Mouse (Mus musculus) gonadal fat pad, adult 2 months (tissue): ENCODE data around the gene Map3k15. TPM values are rescaled to one million over a fixed set of nuclear protein-coding genes. Genes with fewer than 3 reads are reported as not detected.

ENCODE experiments used
- DNase-seq: peaks from one replicate; pipeline ENCODE4 v3.0.0-alpha.2; 2012; ENCODE audit warnings: low read depth
- polyA plus RNA-seq: library from polyadenylated mRNA; depleted of rRNA; stranded (reverse); fragments of >200 nt; gene quantifications from 2 replicates; pipeline ENCODE4 v1.2.3, GENCODE M21; 2012; rRNA removed

The Map3k15 gene
- polyA plus RNA-seq: 0.65 and 1.00 TPM in 2 replicates

GRCm38 (mm10) chrX:159988002-159988960, at the start of gene Map3k15:
Gene Map3k15, plus strand, starts transcription at chrX:159988433.
- DNase-seq: no peak

- DNase-seq: no peak
These were observed 45.7 kb upstream of the Map3k15 start for GRCm38 (mm10) chrX:159942569-159942968.

- no peak for DNase-seq
These were observed 44.6 kb upstream of the Map3k15 start for GRCm38 (mm10) chrX:159943586-159943985.

- DNase-seq: no peak
These were observed 34.4 kb upstream of the Map3k15 start for GRCm38 (mm10) chrX:159953546-159954429.

GRCm38 (mm10) chrX:159954430-159954779, 33.8 kb upstream of the Map3k15 start:
- no peak for DNase-seq

GRCm38 (mm10) chrX:159955433-159955832, 32.8 kb upstream of the Map3k15 start:
- DNase-seq: no peak

- no peak for DNase-seq
These were observed 26.8 kb upstream of the Map3k15 start for GRCm38 (mm10) chrX:159961385-159961784.

- DNase-seq: no peak
These were observed 25.0 kb upstream of the Map3k15 start for GRCm38 (mm10) chrX:159963273-159963672.

- DNase-seq: no peak
These were observed 24.3 kb upstream of the Map3k15 start for GRCm38 (mm10) chrX:159963925-159964324.

- DNase-seq: no peak
These were observed 19.2 kb upstream of the Map3k15 start for GRCm38 (mm10) chrX:159969025-159969424.

- no peak for DNase-seq
These were observed 17.0 kb upstream of the Map3k15 start for GRCm38 (mm10) chrX:159971091-159971779.

GRCm38 (mm10) chrX:159973730-159974129, 14.5 kb upstream of the Map3k15 start:
- DNase-seq: no peak

- DNase-seq: no peak
These were observed 12.0 kb upstream of the Map3k15 start for GRCm38 (mm10) chrX:159976243-159976642.

GRCm38 (mm10) chrX:159995808-159996207, 7.6 kb downstream of the Map3k15 start:
- DNase-seq: no peak

GRCm38 (mm10) chrX:160053306-160053705, 65.1 kb downstream of the Map3k15 start:
- DNase-seq: no peak

GRCm38 (mm10) chrX:160054643-160055042, 66.4 kb downstream of the Map3k15 start:
- DNase-seq: no peak

GRCm38 (mm10) chrX:160091973-160092372, 103.7 kb downstream of the Map3k15 start:
- DNase-seq: no peak

- DNase-seq: no peak
These were observed 119.6 kb downstream of the Map3k15 start for GRCm38 (mm10) chrX:160107817-160108216.

- DNase-seq: no peak
These were observed 125.5 kb downstream of the Map3k15 start for GRCm38 (mm10) chrX:160113777-160114176.

GRCm38 (mm10) chrX:160116074-160116473, 127.8 kb downstream of the Map3k15 start:
- no peak for DNase-seq

- no peak for DNase-seq
These were observed 128.4 kb downstream of the Map3k15 start for GRCm38 (mm10) chrX:160116658-160117057.
